Mouse (Mus musculus) thymus, postnatal 0 days (tissue): ENCODE results near the gene Tbx18. TPM values are rescaled to one million over a fixed set of nuclear protein-coding genes. Genes with fewer than 3 reads are reported as not detected.

Source experiments
- DNase-seq: peaks from one replicate; pipeline ENCODE4 v3.0.0-alpha.2; 2015; ENCODE audit warnings: low spot score
- polyA plus RNA-seq: library from polyadenylated mRNA; unstranded; fragments of >200 nt; fragmentation: Nextera tagmentation; extraction: Ambion mirVana; gene quantifications from 2 replicates; pipeline ENCODE4 v1.2.1, GENCODE M21; 2015

Tbx18 gene
- 0.27 and 0.31 TPM in 2 replicates for polyA plus RNA-seq

DNA sequence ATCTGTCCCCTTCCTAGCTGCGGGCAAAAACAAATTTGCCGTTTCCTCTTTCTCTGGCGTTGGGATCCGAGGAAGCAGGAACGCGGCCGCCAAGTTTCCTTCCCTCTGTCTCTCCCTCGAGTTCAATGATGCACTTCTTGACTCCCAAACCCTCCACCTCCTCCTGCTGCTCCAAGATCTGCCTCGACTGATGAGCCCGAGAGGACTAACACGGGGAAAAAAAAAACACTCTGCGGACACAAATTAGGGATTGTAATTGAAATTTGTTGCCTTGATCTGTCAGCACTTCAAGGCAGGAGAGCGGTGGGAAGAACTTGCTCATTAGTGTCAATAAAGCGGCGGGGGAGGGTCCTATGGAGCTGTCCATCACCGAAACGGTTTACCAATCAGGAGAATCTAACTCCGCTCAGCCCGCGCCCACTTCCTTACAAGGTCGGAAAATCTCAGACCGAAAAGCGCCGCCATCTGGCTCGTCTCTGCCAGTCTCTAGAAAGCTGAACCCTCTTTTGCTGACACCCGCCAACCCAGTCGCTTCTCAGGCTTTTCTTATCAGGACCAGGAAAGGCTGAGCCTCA is at the start of gene Tbx18:
Tbx18 (minus strand) TSS at position 300 of the 575 bp plus-strand sequence.
- DNase-seq = peak; percentile 14

DNA sequence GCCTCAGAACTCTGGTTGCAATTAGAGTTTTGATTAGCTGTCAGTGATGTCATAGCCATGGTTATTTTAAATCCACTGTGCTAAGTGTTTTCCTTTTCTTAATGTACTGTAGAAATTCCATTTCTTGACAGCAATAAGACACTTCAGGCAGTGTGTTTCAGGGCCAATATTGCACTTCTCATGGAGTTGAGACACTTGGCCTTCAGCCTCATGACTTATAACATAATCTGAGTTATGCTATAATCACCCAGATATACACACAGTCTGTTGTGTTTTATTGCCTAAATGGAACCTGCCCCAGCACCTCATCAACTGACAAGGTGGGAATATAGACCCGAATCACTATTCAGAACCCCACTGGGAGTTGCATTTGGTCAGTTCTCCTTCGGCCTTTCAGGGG is 42.9 kb upstream of the Tbx18 start:
- DNase-seq = no peak

DNA sequence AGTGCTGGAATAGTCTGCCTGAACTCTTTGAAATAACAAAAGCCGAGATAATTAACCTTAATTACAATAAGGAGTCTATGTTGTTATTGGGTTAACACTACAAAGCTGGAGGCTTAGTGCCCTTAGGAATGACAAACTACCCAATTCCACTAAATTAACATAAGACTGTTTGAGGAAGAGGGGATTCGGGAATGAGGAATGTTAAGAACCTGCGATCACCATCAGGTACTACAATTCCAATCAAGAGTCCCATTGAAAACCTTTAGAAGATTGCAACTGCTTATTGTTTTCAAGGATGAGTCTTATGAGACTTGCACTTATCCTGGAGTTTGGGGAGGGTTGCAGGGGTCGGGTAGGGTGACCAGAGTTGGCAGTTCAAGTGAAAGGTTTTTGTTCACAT is 24.6 kb upstream of the Tbx18 start:
- DNase-seq = no peak

DNA sequence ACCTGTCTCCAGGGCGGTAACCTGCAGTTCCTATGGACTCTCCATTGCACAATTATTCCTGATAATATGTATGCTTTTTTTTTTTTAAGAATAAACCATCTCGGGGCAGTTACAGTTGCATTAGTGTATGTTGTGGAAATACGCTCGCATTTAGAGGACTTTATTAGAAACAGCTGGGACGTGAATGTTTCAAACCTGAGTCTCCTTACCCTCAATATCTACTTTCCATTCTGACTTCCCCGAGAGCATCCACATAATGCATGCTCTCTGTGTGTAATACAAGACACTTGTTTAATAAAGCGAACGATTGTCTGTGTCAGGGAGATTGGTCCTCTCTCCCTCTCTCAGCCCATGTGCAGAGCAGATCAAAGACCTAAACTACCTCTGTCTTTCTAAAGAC is 10.5 kb upstream of the Tbx18 start:
- DNase-seq = no peak

DNA sequence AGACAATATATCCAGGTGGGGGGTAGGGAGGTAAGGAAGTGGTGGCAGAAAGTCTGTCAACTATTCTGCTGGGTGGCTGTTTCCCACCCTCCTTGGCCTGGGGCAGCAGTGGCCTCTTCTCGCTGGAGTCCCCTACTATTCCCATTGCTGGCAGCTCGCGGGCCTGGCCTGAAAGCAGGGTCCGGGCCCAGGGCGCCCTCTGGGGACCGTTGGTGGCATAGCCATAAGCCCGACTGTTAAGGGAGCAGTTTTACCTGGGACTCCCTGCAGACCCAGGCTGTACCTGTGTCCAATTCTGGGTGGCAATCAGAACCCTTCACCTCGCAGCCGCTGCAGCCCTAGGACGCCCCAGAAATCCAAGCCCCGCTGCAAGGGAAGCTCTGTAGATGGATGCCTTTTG is 9.6 kb upstream of the Tbx18 start:
- no peak for DNase-seq

DNA sequence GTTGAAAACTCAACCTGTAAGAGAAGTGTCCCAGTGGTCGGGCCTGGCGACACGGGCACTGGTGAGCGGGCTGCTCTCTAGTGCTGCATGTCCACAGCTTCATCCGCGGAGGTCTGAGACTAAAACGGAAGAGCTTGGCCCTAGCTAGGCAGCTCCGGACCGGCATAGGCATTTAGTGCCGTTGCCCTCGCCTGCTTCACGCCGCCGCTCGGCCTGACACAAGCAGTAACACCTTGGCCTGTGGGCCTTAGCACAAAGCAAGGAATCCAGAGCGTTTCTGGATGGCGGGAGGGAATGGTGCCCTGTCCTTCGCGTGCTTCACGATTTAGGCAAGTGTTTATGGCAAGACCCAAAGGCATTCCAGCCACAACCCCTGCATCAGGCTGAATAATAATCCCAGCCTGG is 9.2 kb upstream of the Tbx18 start:
- no peak for DNase-seq

DNA sequence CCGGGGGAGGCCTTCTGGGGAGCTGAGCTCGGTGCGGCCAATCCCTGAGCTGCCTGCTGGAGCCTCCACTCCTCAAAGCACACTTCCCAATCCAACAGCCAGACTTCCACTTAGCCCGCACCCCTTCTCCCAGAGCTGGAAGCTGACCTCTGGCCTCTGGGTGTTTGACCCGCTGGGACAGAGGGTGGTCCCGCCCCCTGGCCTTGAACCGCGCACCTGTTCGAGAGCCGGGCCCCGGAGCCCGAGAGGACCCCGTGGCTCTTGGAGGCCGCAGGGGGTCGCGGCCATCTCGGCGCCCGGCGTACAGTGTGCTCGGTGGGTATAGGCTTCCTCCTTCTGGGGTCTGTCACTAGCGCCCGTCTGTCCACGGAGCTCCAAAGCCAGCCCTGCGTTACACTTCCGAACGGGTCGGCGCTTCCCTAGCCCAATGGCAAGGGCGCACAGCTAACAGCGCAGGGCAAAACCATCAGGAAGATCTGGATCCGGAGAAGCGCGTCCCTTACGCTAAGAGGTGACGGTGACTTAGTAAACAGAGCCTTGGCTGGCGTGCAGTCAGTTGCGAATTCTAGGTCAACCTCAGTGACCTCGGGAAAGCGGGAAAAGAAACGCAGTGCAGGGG is 8.6 kb upstream of the Tbx18 start:
- no peak for DNase-seq

DNA sequence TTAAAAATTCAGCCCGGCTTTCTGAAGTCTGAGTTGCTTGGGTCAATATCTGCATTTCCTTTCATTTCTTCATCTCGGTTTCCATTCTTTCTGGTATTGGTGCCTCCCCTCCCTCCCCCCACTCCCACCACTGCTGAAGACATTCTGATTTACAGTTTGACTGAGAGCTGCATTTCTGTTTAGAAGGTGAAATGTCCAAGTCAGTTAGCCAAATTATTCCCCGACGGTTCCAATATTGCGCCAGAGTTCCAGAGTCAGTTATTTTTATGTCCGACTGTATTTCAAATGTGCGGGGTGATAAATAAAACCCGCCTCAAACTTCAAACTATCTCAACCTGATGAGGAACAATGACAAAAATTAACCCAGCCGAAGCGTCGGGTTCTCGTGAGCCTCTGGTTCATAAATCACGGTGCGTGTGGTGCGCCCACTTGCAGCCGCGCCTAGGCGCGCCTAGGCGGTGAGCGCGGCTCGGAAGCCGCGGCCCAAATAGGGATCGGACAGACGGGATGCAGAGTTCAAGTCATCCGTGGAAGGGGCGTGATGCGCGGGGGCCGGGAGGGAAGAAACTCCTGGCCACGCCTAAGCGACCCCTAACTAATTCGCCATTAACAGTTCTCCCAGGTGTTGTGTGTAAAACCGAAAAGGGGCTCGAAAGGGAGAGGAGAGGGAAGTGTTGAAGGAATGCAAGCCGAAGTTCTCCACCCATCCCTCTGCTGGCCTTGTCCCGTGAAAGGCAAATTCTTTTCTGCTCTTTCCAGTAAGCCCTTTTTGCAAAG is 7.9 kb upstream of the Tbx18 start:
- no peak for DNase-seq

DNA sequence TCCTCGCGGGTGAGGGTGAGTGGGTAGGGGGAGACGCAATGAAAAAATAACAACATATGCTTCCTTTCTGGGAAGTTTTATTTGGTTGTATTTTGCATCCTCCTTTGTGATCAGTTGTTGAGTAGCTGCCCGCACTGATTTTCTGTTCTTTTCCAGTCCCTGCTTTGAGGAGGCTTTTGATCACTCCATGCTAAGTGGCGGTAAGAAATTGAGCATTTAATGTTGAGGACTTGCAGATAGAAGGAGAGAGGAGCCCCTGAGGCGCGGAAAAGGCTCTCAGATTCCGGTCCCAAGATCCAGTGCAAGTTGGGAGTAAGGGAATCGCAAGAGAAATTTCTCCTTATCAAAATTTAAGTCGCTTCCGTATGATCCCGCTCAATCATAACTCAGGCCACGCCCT is 7.1 kb upstream of the Tbx18 start:
- DNase-seq = no peak

DNA sequence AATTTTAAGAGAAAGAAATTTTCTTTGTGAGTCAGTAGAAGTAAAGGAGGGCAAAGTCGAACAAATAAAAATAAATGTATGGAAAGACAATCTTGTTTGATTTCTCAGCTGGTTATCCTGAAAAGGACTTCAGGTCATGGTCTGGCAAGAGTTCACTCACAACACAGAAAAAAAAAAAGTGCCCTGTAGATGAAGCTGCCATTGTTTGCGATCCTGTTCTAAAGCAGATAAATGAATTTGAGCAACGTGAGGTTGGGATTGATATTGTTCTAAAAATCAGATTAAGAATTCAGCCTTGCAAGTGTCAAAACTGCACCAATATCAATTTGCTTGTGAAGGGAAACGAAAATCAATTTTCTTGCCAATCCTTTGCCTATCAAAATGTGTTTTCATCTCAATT is 6.2 kb upstream of the Tbx18 start:
- no peak for DNase-seq

DNA sequence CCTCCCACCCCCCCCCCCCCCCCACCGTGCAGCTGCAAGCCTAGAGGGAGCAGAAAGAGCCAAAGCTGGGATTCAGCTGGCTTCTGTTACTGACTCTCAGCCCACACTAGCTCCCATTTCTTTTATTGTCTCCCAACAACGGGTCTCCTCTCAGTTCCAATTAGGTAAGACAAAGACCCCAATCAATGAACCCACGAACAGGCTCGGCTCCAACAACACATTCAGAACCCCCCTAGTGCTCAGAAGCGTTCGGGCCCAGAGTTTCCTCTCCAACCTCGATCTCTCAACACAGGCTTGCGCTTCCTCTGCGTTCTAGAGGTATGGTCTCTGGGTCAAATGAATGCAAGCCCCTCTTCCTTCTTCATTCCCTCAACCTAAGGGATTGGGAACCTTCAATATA is 4.0 kb upstream of the Tbx18 start:
- no peak for DNase-seq

DNA sequence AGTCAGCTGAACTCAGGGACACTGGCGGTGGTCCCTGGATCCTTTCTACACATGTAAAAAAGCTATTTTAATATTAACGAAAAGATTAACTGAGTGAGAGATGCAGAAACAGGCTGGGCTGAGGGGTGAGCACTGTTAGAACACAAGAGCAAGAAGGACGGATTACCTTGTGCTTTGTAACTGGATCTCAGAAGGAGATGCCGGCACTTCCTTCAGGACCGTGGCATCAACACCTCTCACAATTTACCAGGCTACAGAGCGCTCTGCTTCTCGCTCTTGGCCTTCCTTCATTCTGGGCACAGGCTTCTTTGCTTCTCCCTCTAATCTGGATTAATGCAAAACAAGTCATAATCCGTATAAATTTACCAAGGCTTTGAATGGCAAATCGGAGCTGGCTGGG is 3.6 kb upstream of the Tbx18 start:
- DNase-seq = no peak

DNA sequence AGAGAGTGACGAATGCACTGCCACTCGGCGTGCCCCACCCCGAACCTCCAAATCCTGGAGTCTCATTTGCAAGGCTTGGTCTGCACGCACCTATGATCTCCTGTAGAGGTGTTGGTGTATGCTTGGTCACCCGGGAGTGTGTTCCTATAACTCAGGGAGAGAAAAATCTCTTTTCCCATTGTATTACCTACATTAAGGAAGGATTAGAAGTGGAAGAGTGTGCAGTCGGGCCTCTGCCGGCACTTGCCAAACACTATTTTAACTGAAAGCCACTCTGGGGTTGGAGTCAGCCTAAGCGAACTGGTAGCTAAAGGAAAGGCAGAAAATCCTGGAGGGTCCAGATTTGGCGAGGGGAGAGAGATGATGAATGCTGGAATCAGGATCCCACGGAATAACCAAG is 2.7 kb upstream of the Tbx18 start:
- no peak for DNase-seq

DNA sequence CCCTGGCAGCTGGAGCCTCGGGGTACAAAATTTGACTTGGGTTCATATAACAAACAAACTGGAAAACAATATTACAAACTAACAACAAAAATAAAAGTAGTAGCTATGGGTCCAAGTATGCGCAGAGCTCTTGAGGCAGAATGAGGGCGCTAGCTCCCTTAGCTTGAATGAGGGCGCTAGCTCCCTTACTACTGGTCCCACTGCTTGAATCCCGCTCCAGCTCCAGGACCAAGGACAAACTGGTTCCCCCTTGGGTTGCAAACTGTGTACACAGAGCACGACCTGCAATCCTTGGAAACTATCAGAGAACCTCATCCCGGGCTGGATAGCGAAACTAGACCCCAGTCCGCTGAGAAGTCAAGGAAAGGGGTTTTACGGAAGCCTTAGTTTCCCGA is 2.2 kb upstream of the Tbx18 start:
- no peak for DNase-seq

DNA sequence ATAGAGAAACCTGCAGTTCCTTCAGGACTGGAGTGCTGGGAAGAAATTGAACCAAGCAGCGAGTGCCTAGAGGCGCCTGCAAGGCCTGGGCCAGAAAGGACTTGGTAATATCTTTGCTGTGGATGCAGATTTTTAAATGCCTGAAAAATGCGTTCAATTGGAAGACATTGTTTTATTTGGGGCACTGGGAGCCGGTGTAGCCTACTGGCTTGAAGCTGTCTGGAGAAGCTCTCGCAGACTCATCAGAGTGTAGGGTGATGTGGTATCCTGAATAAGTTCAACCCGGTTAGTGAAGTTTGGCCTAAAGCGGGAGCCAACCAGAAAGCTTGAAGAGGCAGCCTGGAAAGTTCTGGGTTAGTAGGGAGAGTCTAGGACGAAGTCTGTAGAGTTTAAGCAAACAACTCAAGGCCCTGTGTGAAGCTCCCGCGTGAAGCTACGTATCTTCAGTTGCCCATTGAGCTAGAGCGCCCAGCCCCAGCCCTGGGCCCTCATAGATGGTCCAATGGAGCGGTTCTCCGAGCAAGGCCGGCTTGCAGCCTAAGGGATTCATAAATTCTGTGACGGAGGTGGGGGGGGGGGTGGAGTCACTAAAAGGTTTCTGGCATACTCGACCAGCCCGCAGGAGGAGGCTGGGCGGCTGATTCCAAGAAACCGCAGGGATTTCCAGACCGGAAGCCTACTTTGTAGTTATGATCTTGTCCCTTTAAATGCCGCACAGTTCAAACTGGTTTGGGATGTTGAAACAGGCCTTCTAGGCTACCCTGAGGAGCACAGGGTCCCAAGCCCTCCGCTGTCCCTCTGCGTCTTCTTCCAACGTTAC is 1.6 kb upstream of the Tbx18 start:
- no peak for DNase-seq

DNA sequence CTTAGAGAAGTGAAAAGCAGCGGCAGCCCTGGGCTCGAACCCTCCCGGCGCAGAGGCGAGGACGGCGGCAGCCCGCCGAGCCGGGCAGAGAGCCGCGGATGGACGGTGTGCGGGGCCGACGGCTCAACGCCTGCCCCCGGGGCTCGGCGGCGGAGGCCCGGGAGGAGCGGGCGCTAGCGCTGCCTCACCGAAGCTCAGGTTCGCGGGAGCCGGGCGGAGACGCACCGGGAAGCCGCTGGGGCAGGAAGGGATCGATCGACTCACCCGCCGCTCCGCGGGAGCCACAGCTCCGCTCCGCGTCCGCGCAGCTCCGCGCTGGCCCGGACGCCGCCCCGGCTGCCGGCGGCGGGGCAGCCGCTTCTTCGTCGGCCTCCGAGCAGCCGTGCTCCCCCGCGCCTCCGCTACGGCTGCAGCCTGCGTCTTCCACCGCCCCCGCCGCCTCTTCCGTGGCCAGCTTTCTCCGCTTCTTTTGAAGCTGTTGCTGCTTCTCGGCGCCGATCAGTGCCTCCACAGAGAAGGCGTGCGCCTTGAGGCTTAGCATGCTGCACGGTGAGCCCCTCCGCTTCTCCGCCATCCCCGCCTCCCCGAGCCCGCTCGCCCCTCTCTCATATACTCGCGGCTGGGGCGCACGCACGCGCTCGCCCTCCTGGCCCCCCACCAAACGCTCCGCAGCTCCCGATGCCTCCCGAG is 644 bp downstream of the Tbx18 start:
- no peak for DNase-seq

DNA sequence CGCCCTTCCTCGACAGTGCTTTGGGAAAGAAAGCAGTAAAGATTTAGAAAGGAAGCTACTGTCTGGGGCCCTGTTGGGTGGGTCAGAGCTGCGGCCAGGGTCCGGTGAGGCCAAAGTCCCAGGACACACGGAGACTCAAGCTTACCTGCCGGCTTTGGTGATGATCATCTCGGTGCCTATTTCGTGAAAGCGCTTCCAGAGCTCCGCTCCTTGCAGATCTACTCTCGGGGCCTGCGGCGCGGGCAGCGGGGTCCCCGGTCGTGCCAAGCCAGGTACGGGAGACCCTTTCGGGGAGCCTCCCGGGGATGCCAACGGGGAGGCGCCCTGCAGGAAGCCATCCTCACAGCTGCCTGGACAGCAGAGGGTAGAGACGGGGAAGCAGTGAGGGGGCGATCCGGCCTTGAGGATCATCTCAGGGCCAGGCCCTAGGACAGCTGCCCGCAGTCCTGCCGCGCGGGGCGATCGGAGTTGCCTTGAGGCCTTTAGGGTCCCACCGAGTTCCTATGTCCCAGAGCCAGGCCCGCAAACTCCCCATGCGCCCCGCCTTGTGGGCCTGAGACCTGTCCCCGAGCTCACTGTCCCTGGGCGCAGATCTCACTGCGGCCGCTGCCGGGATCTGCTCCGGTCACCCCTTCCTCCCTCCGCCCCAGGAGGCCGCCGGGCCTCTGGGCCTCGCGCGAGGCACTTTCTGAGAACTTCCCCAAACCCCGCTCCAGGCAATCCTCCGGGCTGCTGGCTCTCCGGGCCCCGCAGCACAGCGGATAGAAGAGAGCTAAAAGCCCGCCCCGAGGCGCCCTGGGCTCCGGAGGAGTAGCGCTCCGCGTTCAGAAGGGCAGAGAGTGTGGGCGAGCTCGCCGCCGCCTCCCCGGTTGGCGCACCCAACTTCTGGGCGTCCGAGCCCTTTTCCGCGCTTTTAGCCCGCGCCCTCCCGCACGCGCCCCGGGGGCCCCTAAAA is 1.5 kb downstream of the Tbx18 start:
- no peak for DNase-seq

DNA sequence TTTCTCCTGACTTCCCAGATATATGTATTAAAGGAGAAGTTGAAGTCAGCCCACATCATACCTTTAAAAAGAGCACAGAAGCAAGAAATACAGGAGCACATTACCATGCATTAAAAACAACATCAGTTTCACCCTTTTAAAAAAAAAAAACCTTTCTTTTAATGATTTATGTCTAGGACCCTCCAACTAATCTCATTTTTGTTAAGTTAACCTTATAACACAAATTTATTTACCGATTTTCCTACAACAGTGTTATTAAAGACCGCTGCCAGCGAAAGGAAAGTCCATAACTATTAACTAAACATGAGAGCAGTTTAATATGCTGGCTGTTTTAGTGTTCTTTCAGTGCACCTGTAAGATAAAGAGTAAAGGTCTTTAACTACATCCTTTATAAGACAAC is 3.0 kb downstream of the Tbx18 start:
- DNase-seq = no peak

DNA sequence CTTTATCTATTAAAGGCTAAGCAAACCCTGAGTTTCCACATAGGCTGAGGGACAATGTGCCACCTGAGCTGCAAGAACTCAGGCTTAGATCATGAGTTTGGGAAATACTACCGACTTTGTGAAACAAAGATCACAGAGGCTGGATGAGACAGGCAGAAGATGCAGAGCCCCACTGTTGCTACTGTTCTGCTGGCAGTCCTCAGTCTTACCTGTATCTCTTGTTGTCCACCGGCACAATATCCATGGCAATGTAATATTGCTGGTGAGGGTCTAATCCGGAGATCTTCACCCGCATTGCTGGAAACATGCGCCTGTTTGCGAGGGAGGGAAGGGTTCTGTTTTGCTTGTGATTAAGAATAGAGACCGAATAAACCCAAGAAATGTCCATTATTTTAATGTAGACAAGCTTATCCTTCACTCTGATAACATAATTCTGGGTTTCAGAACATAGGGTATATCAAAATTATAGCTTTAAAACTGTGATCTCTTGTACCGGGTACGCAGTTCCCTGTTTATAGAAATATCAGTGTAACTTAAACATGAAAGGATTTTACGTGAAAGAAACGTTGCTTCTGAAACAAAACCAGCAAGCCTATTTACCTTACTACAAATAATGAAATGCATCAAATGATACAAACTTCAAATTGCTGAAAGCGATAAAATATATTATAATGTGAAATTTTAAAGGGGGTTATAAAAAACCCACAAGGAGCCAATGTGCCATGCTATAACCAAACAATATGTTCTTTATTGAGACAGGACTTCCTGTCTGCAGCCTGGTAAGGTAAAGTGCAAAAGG is 3.7 kb downstream of the Tbx18 start:
- DNase-seq = no peak
